Mouse (Mus musculus) adrenal gland, postnatal 36 days (tissue): ENCODE data around the gene Ano1. TPM values are rescaled to one million over a fixed set of nuclear protein-coding genes. Genes with fewer than 3 reads are reported as not detected.

ENCODE experiments used
- DNase-seq, 2 experiments: peaks; one replicate each; pipeline ENCODE4 v3.0.0; 2021; ENCODE audit warnings: mixed read lengths in 1 of 2
- total RNA-seq, 2 experiments: library from RNA; stranded (reverse); gene quantifications; 2 replicates each; pipeline ENCODE4 v1.2.3; 2021

The Ano1 gene
- total RNA-seq, 2 experiments from 2014 or later: 20.9 to 25.4 TPM

GRCm38 (mm10) chr7:144636000-144636399 is 115.8 kb downstream of the Ano1 start:
- no peak for DNase-seq

- DNase-seq: no peak
Measured at GRCm38 (mm10) chr7:144634875-144635274, 116.9 kb downstream of the Ano1 start.

DNA sequence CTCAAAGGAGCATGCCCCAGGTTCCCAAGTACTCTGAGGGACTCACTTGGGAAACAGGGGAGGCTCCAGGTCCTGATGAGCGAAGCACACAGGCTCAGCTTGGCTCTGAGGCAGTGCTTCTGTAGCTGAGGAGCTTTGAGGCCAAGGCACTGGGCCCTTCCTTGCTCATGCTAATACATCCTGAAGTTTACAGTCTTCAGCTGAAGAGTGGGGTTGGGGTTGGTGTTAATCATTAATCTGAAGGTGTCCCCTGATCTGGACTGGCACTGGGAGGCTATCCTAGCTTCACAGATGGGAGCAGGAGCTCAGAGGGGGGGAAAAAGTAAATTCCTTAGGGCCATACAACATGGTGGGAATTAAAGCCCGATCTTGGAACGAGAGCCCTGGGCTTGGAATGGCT is 117.3 kb downstream of the Ano1 start:
- no peak for DNase-seq

- DNase-seq: peak; percentile 38 to 54
Measured at GRCm38 (mm10) chr7:144632321-144632720, 119.5 kb downstream of the Ano1 start.

- peak in 1 of 2 experiments; percentile 47 for DNase-seq
Measured at GRCm38 (mm10) chr7:144630622-144631021, 121.2 kb downstream of the Ano1 start.

DNA sequence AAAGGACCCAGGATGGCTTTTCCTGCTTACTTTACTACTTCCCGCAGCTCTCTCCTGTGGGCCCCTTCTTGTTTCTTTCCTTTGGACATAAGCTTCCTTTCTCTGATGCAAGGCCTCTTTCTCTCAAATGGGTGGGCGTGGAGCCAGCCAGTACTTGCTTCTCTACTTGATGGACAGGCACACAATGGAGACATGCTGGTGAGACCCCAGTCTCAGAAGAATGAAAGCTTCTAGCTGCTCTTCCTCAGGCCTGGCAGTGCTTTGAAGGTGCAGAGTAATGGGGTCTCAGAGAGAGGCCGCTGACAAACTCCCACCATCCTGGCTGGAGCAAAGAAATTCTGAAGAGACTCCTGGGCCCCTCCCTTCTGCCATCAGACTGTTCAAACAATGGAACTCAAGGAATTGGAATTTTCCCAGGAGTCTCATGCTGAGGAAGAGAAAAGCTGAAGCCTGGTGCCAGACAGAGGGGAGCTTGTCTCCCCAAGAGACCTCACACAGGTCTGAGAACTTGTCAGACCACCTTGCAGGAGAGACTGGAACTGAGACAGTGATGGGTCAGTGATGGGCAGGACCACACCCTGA is 123.3 kb downstream of the Ano1 start:
- no peak for DNase-seq

GRCm38 (mm10) chr7:144627606-144628333 is 124.0 kb downstream of the Ano1 start:
- DNase-seq: no peak

GRCm38 (mm10) chr7:144626042-144626441 is 125.7 kb downstream of the Ano1 start:
- DNase-seq: peak; percentile 44 to 52

GRCm38 (mm10) chr7:144620721-144621681 is 130.8 kb downstream of the Ano1 start:
- peak; percentile 77 to 78 for DNase-seq

DNA sequence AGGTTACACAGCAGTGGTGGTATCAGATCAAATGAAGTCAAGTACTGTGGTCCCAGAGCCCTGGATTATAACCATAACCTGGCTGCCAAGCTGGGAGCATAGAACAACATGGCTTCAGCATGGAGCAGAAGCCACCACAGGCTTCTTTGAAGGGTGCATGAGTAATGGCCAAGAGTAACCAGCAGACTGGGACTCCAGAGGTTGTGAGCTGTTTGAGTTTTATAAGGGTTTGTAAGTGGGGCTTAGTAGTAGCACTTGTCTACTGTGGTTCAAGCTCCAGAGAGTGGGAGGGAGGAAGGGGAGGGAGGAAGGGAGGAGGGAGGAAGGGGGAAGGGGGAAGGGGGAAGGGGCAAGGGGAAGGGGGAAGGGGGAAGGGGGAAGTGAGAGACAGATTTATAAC is 131.5 kb downstream of the Ano1 start:
- DNase-seq: no peak

- peak in 1 of 2 experiments; percentile 19 for DNase-seq
Measured at GRCm38 (mm10) chr7:144615343-144615742, 136.4 kb downstream of the Ano1 start.

GRCm38 (mm10) chr7:144612829-144613228 is 138.9 kb downstream of the Ano1 start:
- no peak for DNase-seq

DNA sequence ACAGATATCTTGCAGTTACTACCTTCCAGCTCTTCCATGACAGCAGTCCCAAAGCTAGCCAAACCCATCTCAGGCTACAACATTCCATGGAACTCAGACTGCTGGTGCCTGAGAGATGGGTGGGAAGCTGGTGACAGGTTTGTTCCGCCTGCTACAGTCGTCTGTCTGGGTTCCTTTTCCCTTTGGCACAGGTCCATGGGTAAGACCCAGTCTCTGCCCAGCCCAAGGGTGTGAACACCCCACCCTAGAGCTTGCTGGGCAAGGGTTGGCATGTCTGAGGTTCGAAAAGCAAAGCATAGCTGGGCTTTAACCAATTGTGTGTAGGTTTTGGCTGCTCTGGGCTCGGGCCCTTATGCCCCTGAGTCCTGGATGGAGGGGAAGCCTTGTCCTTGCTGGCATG is 139.4 kb downstream of the Ano1 start:
- no peak for DNase-seq

- peak in 1 of 2 experiments; percentile 10 for DNase-seq
Measured at GRCm38 (mm10) chr7:144611595-144611994, 140.2 kb downstream of the Ano1 start.

DNA sequence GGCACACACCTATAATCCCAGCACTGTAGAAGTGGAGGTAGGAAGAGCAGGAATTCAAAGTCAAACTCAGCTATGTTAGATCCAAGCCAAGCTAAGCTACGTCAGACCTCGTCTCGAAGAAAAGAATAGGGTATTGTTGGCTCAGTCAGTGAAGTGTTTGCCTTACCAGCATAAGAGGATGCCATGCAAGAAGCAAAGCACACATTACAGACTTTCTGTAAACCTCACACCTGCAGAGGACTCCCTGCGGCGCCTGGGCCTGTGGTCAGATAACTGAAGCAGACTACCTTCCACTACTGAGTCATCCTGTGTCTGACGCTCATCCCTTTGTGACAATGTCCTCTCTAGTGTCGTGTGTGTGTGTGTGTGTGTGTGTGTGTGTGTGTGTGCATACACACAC is 142.2 kb downstream of the Ano1 start:
- no peak for DNase-seq

GRCm38 (mm10) chr7:144607862-144608261 is 143.9 kb downstream of the Ano1 start:
- no peak for DNase-seq

DNA sequence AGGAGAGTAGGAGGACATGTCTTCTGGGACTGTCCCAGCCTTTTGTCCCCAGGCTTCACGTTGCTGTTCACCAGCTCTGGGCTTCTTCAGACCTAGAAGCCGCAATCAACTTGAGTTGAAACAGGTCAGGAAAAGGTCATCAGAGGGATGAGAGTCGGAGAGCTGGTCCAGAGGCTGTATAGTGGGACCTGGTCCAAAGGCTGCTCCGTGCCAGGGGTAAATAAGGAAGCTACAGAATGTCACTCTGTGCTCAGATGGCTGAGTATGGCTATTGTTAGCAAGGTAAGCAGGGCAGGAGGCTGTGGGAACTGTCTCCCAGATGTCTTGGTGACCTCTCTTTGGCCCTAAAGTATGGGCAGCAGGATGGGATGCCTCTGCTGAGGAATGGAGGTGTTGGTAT is 147.0 kb downstream of the Ano1 start:
- DNase-seq: no peak

- no peak for DNase-seq
Measured at GRCm38 (mm10) chr7:144604291-144604690, 147.5 kb downstream of the Ano1 start.

DNA sequence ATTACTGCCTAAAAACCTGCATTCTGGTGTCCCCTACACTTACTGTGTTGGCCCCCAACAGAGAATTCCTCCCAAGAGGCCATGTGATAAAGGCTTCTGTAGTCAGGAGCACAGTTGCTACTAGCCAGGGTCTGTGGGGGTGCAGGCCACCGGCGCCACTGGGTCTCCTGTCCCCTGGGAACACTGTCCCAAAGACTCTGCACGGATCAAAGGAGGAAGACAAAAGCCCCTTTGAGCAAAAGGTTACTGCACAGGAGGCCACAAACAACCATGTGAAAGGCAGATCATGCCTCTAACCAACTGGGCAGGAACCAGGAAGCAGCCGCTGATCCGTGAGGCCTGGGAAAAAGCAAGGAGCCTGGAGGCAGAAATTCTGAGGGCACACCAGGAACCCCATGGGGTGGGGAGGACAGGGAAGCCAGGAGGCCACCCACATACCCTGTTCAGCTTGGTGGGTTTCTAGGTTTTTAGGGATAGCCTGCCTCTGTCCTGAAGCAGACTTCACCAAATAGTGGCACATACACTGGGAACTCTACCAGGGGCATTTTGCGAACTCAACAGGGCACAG is 151.4 kb downstream of the Ano1 start:
- DNase-seq: no peak

- DNase-seq: no peak
Measured at GRCm38 (mm10) chr7:144589508-144589907, 162.3 kb downstream of the Ano1 start.

DNA sequence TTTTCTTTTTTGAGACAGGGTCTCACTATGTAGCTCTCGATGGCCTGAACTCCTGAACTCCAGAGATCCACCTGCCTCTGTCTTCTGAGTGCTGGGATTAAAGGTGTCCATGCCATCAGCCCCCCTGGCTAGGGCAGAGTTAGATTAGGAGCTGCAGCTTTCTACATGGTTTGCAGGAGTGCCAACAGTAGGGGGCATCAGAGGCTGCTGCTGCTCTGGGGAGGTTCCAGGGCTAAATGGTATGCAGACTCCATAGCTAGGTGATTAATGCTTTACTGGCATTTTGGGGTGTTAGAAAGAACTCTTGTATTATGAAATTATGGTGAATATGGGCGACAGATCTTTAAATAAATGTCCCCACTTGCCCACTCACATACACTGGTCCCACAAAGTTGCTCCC is 164.5 kb downstream of the Ano1 start:
- DNase-seq: peak; percentile 61 to 75

DNA sequence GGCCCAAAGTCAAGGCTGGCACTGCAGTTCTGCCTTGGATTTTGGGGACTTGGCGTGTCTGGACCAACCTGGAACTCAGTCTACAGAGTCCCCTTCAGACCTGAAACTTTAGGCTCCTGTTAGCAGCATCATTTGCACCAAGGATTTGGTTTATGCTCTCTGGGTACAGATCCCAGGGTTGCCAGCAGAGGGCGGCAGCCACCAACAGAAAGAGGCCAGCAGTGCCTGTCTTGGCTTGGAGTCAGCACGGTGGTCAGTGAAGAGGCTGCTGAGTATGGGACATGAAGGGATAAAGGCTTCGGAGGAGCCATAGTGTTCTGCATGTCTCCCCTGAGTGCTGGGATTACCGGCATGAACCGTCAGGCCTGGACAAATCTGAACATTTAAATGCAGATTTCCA is 166.1 kb downstream of the Ano1 start:
- peak; percentile 77 to 84 for DNase-seq
